Mouse (Mus musculus) spleen, adult 2 months (tissue): ENCODE measurements at regions not wholly inside any gene's neighbourhood (a gene's known extent, or its start where the extent isn't known, plus 50 kb on each side); places are given as distances from the start of the nearest gene placed in this dataset.

Source experiments
- DNase-seq, 2 experiments: peaks; one replicate each; pipeline versions ENCODE4 v3.0.0 to v3.0.0-alpha.2; 2012 to 2021; ENCODE audit warnings: low spot score in 2 of 2, low read depth in 1 of 2
- H3K27ac ChIP-seq: fragments of 200-500 bp; 2 replicates; pipeline ENCODE4 v1.5.1; 2012; ENCODE audit warnings: low read length, inconsistent platforms; ENCODE audit not compliant: insufficient read depth
- H3K27me3 ChIP-seq: fragments of 200-500 bp; 2 replicates; pipeline ENCODE4 v1.6.1; 2012; ENCODE audit warnings: mild to moderate bottlenecking, moderate library complexity, low read length, inconsistent platforms; ENCODE audit not compliant: control insufficient read depth, insufficient read depth
- H3K36me3 ChIP-seq: fragments of 200-500 bp; 2 replicates; pipeline ENCODE4 v1.6.1; 2012; ENCODE audit warnings: mild to moderate bottlenecking, low read length, inconsistent platforms; ENCODE audit not compliant: control insufficient read depth, insufficient read depth
- H3K4me1 ChIP-seq: fragments of 200-500 bp; 2 replicates; pipeline ENCODE4 v1.6.1; 2011; ENCODE audit warnings: inconsistent platforms; ENCODE audit not compliant: control insufficient read depth, insufficient read depth, insufficient read length
- H3K4me3 ChIP-seq: fragments of 200-500 bp; 2 replicates; pipeline ENCODE4 v1.5.1; 2011; ENCODE audit warnings: mild to moderate bottlenecking, inconsistent platforms; ENCODE audit not compliant: insufficient read depth, insufficient read length; ENCODE audit errors: extremely low read depth
- CTCF ChIP-seq: fragments of 200-500 bp; IDR thresholded peaks from 2 replicates; pipeline ENCODE4 v1.5.1; 2011; ENCODE audit warnings: mild to moderate bottlenecking, inconsistent platforms; ENCODE audit not compliant: insufficient read depth, insufficient read length, insufficient replicate concordance; ENCODE audit errors: extremely low read depth
- POLR2A ChIP-seq: fragments of 200-500 bp; IDR thresholded peaks from 2 replicates; pipeline ENCODE4 v1.6.1; 2011; ENCODE audit warnings: low read depth, low read length, inconsistent platforms
- WGBS: fragments of 180-500 bp; shearing (Covaris S2); methylation state at CpG from one replicate; pipeline ENCODE4 v1.1.7; 2018; 5-methylcytosine and 5-hydroxymethylcytosine counted together

GRCm38 (mm10) chr15:93650981-93651757 is 55.5 kb upstream of the Prickle1 start:
- 79% methylated on average over 14 of the region's 14 CpGs for WGBS
- H3K27me3 ChIP-seq = no peaks in the 10 kb centered on the region
- TF ChIP-seq CTCF (no peak), POLR2A (no peak)
- no peak overlapping the region for H3K27ac ChIP-seq
- no peak for DNase-seq
- no peaks in the 10 kb centered on the region for H3K4me1 ChIP-seq
- no peak overlapping the region for H3K4me3 ChIP-seq
- no peaks in the 10 kb centered on the region for H3K36me3 ChIP-seq

- Histone ChIP-seq H3K4me3 (no peak overlapping the region), H3K36me3 (no peaks in the 10 kb centered on the region), H3K27me3 (no peaks in the 10 kb centered on the region), H3K27ac (no peak overlapping the region), H3K4me1 (no peaks in the 10 kb centered on the region)
- no peak for DNase-seq
- TF ChIP-seq CTCF (no peak), POLR2A (no peak)
- WGBS = 94% methylated on average over 2 of the region's 2 CpGs
Measured at GRCm38 (mm10) chr15:93650009-93650522, 54.4 kb upstream of the Prickle1 start.

- Histone ChIP-seq H3K36me3 (no peaks in the 10 kb centered on the region), H3K4me1 (no peaks in the 10 kb centered on the region), H3K27me3 (no peaks in the 10 kb centered on the region), H3K4me3 (no peak overlapping the region), H3K27ac (no peak overlapping the region)
- TF ChIP-seq POLR2A (no peak), CTCF (no peak)
- DNase-seq = no peak
- WGBS = 81% methylated on average over 4 of the region's 4 CpGs
Measured at GRCm38 (mm10) chr15:93648646-93649045, 53.0 kb upstream of the Prickle1 start.

- 88% methylated on average over 3 of the region's 3 CpGs for WGBS
- no peak for TF ChIP-seq POLR2A
- TF ChIP-seq CTCF = no peak
- H3K27me3 ChIP-seq = no peaks in the 10 kb centered on the region
Measured at GRCm38 (mm10) chr15:93646820-93647219, 51.1 kb upstream of the Prickle1 start.

GRCm38 (mm10) chr15:93645950-93646349 is 50.3 kb upstream of the Prickle1 start:
- H3K27me3 ChIP-seq = no peaks in the 10 kb centered on the region
- no peaks in the 10 kb centered on the region for H3K4me1 ChIP-seq
- H3K36me3 ChIP-seq = no peaks in the 10 kb centered on the region
- no peak overlapping the region for H3K4me3 ChIP-seq
- WGBS = 86% methylated on average over 8 of the region's 8 CpGs
- no peak overlapping the region for H3K27ac ChIP-seq
- TF ChIP-seq POLR2A = no peak
- no peak for TF ChIP-seq CTCF
- DNase-seq = no peak

More at GRCm38 (mm10) chr15:93646820-93647219, 51.1 kb upstream of the Prickle1 start:
- Histone ChIP-seq H3K36me3 (no peaks in the 10 kb centered on the region), H3K27ac (no peak overlapping the region), H3K4me3 (no peak overlapping the region), H3K4me1 (no peaks in the 10 kb centered on the region)
- no peak for DNase-seq
